Mouse (Mus musculus): Measurements from ENCODE around the gene Mapk1ip1. TPM values are rescaled to one million over a fixed set of nuclear protein-coding genes. Genes with fewer than 3 reads are reported as not detected.

The Mapk1ip1 gene
- polyA plus RNA-seq, 1 experiment from 2014 or later, result 12.2 TPM

DNA sequence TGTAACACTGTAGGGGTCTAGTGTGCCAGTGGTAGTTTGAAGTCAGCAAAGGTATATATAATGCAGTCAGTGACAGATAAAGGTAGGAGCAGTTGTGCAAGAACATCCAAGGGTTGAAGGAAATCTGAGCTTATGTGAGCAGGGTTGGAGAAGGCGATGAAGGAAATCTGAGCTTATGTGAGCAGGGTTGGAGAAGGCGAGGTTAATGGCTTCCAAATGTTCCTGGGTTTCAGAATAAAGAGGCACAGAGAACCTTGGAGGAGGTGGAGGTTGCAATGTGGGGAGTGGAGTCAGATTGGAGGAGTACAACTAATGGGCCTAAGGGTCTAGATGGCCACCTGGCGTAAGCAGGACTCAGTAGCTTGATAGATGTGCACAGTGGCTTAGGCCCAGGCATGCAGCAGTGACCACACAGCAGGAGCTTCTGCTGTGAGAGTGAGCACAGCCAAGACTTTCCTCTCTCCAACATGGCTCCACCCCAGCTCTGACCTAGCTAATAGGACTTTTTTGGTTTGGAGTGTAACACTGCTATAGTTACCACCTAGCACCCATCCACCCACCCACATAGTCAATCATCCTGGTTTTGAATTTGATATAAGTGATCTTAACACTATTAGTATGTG is 18.0 kb upstream of the Mapk1ip1 start:
- peaks cover 9% of the 10 kb centered on the region; the same call in 1 of the 2 replicates for H3K4me1 ChIP-seq (ENCODE audit: control insufficient read depth, insufficient read depth, low read length)
- H3K27me3 ChIP-seq (ENCODE audit: control insufficient read depth, insufficient read depth, low read length), result no peaks in the 10 kb centered on the region
- H3K4me3 ChIP-seq (ENCODE audit: low read depth, low read length), result no peak overlapping the region
- H3K4me2 ChIP-seq (ENCODE audit: low read depth, severe bottlenecking), result no peak overlapping the region
- 28% methylated on average over 3 of the region's 3 CpGs for WGBS
- no peaks in the 10 kb centered on the region for H3K9me3 ChIP-seq (ENCODE audit: control insufficient read depth, low read length)
- H3K27ac ChIP-seq (replicated peaks; ENCODE audit: low read depth, low read length), result no peak overlapping the region
- H3K9ac ChIP-seq (ENCODE audit: low read length), result no peak overlapping the region
- H3K36me3 ChIP-seq (ENCODE audit: control insufficient read depth, insufficient read depth, low read length), result 0 out of 2 replicates have a peak, but pooled peaks cover 3% of the 10 kb centered on the region
- DNase-seq (ENCODE audit: low spot score) (peak; percentile 38), ATAC-seq (ENCODE audit: insufficient number of reproducible peaks, low FRiP score, low TSS enrichment, low read depth) (no peak)

- no peaks in the 10 kb centered on the region for H3K9me3 ChIP-seq (ENCODE audit: control insufficient read depth, low read length)
- no peak overlapping the region for H3K4me2 ChIP-seq (ENCODE audit: low read depth, severe bottlenecking)
- WGBS, result 86% methylated on average over 2 of the region's 2 CpGs
- H3K4me1 ChIP-seq (ENCODE audit: control insufficient read depth, insufficient read depth, low read length), result no peaks in the 10 kb centered on the region
- DNase-seq (ENCODE audit: low spot score) (no peak), ATAC-seq (ENCODE audit: insufficient number of reproducible peaks, low FRiP score, low TSS enrichment, low read depth) (no peak)
- no peaks in the 10 kb centered on the region for H3K27me3 ChIP-seq (ENCODE audit: control insufficient read depth, insufficient read depth, low read length)
- peaks cover 4% of the 10 kb centered on the region; the same call in 1 of the 2 replicates for H3K36me3 ChIP-seq (ENCODE audit: control insufficient read depth, insufficient read depth, low read length)
- no peak overlapping the region for H3K9ac ChIP-seq (ENCODE audit: low read length)
- no peak overlapping the region for H3K4me3 ChIP-seq (ENCODE audit: low read depth, low read length)
- no peak overlapping the region for H3K27ac ChIP-seq (replicated peaks; ENCODE audit: low read depth, low read length)
Measured at GRCm38 (mm10) chr7:138856670-138857069, 10.6 kb upstream of the Mapk1ip1 start.

- peaks cover 4% of the 10 kb centered on the region; the same call in 1 of the 2 replicates for H3K36me3 ChIP-seq (ENCODE audit: control insufficient read depth, insufficient read depth, low read length)
- H3K9me3 ChIP-seq (ENCODE audit: control insufficient read depth, low read length), result no peaks in the 10 kb centered on the region
- no peak overlapping the region for H3K27ac ChIP-seq (replicated peaks; ENCODE audit: low read depth, low read length)
- WGBS, result 95% methylated on average over 2 of the region's 2 CpGs
- H3K4me2 ChIP-seq (ENCODE audit: low read depth, severe bottlenecking), result no peak overlapping the region
- ATAC-seq (ENCODE audit: insufficient number of reproducible peaks, low FRiP score, low TSS enrichment, low read depth) (no peak), DNase-seq (ENCODE audit: low spot score) (no peak)
- no peak overlapping the region for H3K9ac ChIP-seq (ENCODE audit: low read length)
- no peaks in the 10 kb centered on the region for H3K27me3 ChIP-seq (ENCODE audit: control insufficient read depth, insufficient read depth, low read length)
- H3K4me3 ChIP-seq (ENCODE audit: low read depth, low read length), result no peak overlapping the region
- H3K4me1 ChIP-seq (ENCODE audit: control insufficient read depth, insufficient read depth, low read length), result no peaks in the 10 kb centered on the region
Measured at GRCm38 (mm10) chr7:138854201-138854600, 8.1 kb upstream of the Mapk1ip1 start.

DNA sequence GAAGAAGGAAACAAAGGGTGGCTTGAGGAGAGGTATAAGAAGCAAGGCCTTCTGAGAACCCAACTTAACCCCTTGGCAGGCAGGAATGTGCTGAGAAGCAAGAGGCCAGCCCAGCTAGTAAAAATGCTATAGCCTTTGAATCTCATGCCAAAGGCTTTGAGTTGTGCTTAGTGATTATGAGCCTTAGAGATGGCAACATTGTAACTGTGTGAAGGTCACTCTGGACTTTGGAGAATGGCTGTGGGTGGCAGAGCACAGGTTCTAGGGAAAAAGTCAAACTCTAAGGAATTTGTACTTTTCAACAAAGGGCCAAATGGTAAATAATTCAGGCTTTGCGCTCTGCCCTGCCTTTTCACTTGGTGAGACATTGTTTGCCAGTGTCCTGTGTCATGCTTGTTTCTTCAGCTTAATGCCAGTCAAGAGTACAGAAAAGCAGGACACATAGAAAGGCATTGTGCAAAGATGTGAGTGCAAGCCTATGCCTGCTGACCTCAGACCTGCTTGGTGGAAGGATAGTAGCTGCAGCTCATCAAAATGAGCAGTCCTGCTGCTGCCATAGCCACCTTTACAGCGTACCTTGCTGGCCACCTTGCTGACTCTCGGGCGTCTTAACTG is 7.5 kb upstream of the Mapk1ip1 start:
- ATAC-seq (ENCODE audit: insufficient number of reproducible peaks, low FRiP score, low TSS enrichment, low read depth) (no peak), DNase-seq (ENCODE audit: low spot score) (no peak)
- no peaks in the 10 kb centered on the region for H3K27me3 ChIP-seq (ENCODE audit: control insufficient read depth, insufficient read depth, low read length)
- no peaks in the 10 kb centered on the region for H3K9me3 ChIP-seq (ENCODE audit: control insufficient read depth, low read length)
- H3K4me2 ChIP-seq (ENCODE audit: low read depth, severe bottlenecking), result no peak overlapping the region
- H3K36me3 ChIP-seq (ENCODE audit: control insufficient read depth, insufficient read depth, low read length), result peaks cover 4% of the 10 kb centered on the region; the same call in 1 of the 2 replicates
- no peak overlapping the region for H3K4me3 ChIP-seq (ENCODE audit: low read depth, low read length)
- H3K27ac ChIP-seq (replicated peaks; ENCODE audit: low read depth, low read length), result no peak overlapping the region
- no peaks in the 10 kb centered on the region for H3K4me1 ChIP-seq (ENCODE audit: control insufficient read depth, insufficient read depth, low read length)
- no peak overlapping the region for H3K9ac ChIP-seq (ENCODE audit: low read length)
- 96% methylated on average over 4 of the region's 4 CpGs for WGBS

DNA sequence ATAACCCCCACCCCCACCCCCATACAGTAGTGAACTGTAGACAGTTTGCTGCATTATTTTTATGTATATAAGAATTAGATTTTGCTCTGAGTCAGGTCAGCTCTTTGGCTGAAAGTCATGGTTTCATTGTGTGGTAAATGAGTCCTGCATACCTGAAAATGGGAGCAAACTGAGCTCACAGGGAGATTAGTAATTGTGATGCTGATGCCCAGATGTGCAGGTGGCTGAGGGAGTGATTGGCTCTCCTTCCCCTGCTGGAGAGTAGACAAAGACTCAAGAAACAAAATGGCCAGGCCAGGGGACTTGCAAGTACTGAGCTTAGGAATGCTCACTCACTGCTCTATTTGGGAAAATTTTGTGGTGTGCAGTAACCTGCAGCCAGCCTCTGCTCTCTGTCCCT is 4.0 kb upstream of the Mapk1ip1 start:
- ATAC-seq (ENCODE audit: insufficient number of reproducible peaks, low FRiP score, low TSS enrichment, low read depth), result no peak
- Histone ChIP-seq H3K36me3 (ENCODE audit: control insufficient read depth, insufficient read depth, low read length) (peaks cover 6% of the 10 kb centered on the region; the same call in 1 of the 2 replicates), H3K4me3 (ENCODE audit: low read depth, low read length) (no peak overlapping the region), H3K27me3 (ENCODE audit: control insufficient read depth, insufficient read depth, low read length) (no peaks in the 10 kb centered on the region), H3K9me3 (ENCODE audit: control insufficient read depth, low read length) (no peaks in the 10 kb centered on the region), H3K27ac (replicated peaks; ENCODE audit: low read depth, low read length) (no peak overlapping the region), H3K4me2 (ENCODE audit: low read depth, severe bottlenecking) (no peak overlapping the region), H3K9ac (ENCODE audit: low read length) (no peak overlapping the region), H3K4me1 (ENCODE audit: control insufficient read depth, insufficient read depth, low read length) (peaks cover 4% of the 10 kb centered on the region; the same call in 1 of the 2 replicates)
- no peak for DNase-seq (ENCODE audit: low spot score)

DNA sequence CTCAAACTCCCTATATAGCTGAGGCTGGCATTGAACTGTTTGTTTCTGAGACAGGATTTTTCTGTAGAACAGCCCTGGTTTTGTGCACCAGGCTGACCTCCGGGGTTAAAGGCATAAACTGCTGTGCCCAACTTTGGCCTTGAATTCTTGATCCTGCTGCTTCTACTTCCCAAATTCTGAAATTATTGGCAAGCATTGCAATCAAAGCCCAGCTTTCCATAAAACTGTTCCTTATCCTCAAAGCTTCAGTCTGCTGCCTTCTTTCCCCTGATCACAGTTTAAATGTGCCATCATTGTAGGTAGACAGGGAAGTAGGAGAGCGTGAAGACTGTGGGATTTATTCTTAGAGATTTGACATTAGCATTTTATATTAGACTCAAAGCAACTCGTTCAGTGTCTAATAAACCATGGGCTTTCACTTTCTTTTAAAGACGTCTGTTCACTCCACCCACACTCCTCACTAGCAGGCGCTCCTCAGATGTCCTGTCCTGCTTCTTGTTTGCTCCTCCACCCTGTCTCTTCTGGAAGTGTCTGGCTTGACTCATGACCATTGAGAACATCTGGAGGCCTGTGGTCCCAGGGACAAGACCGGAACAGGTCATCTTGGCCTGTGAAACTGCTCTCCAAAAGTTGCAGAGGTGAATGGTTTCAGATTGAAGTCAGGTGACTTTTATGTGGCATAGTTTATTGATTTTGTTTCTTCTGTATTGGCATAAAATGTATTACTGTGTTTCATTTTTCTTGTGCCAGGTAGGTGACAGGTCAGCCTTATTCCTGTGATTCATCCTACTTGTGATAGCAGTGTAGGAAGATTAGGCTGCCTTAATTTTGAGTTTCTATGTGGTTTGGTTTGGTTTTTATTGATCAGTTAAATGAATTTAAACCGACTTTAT is 2.2 kb upstream of the Mapk1ip1 start:
- no peaks in the 10 kb centered on the region for H3K27me3 ChIP-seq (ENCODE audit: control insufficient read depth, insufficient read depth, low read length)
- H3K36me3 ChIP-seq (ENCODE audit: control insufficient read depth, insufficient read depth, low read length), result peaks cover 6% of the 10 kb centered on the region; the same call in 1 of the 2 replicates
- H3K9me3 ChIP-seq (ENCODE audit: control insufficient read depth, low read length), result no peaks in the 10 kb centered on the region
- DNase-seq (ENCODE audit: low spot score) (no peak), ATAC-seq (ENCODE audit: insufficient number of reproducible peaks, low FRiP score, low TSS enrichment, low read depth) (no peak)
- no peak overlapping the region for H3K9ac ChIP-seq (ENCODE audit: low read length)
- H3K4me2 ChIP-seq (ENCODE audit: low read depth, severe bottlenecking), result peak overlapping the region; percentile 64; the same call in 1 of the 2 replicates
- no peak overlapping the region for H3K4me3 ChIP-seq (ENCODE audit: low read depth, low read length)
- peaks cover 8% of the 10 kb centered on the region; the same call in 1 of the 2 replicates for H3K4me1 ChIP-seq (ENCODE audit: control insufficient read depth, insufficient read depth, low read length)
- 76% methylated on average over 7 of the region's 7 CpGs for WGBS
- no peak overlapping the region for H3K27ac ChIP-seq (replicated peaks; ENCODE audit: low read depth, low read length)

- Histone ChIP-seq H3K9ac (ENCODE audit: low read length) (peak overlapping the region; percentile 95), H3K27me3 (ENCODE audit: control insufficient read depth, insufficient read depth, low read length) (no peaks in the 10 kb centered on the region), H3K4me1 (ENCODE audit: control insufficient read depth, insufficient read depth, low read length) (peaks cover 8% of the 10 kb centered on the region; the same call in 1 of the 2 replicates), H3K4me2 (ENCODE audit: low read depth, severe bottlenecking) (peak overlapping the region; percentile 64), H3K36me3 (ENCODE audit: control insufficient read depth, insufficient read depth, low read length) (peaks cover 2% of the 10 kb centered on the region; the same call in 1 of the 2 replicates), H3K9me3 (ENCODE audit: control insufficient read depth, low read length) (no peaks in the 10 kb centered on the region), H3K27ac (replicated peaks; ENCODE audit: low read depth, low read length) (no peak overlapping the region), H3K4me3 (ENCODE audit: low read depth, low read length) (peak overlapping the region; percentile 100)
- 51% methylated on average over 13 of the region's 13 CpGs for WGBS
- no peak for ATAC-seq (ENCODE audit: insufficient number of reproducible peaks, low FRiP score, low TSS enrichment, low read depth)
- no peak for DNase-seq (ENCODE audit: low spot score)
Measured at GRCm38 (mm10) chr7:138847316-138848027, 1.4 kb upstream of the Mapk1ip1 start.

All from limb, embryonic 11.5 days (tissue).